Mouse (Mus musculus) pancreas, adult 10 weeks (tissue): ENCODE measurements around the gene Zfp451. TPM values are rescaled to one million over a fixed set of nuclear protein-coding genes. Genes with fewer than 3 reads are reported as not detected.

Experiments
- polyA plus RNA-seq: library from polyadenylated mRNA; stranded (reverse); fragments of 350-450 nt; fragmentation: Illumina TruSeq; extraction: RNeasy Lipid Tissue Mini Kit (QIAGEN cat#74804); gene quantifications from one replicate; pipeline ENCODE4 v1.2.3, GENCODE M21; 2015; ENCODE audit warnings: low read depth, low replicate concordance; ENCODE audit not compliant: insufficient read depth

The Zfp451 gene
- polyA plus RNA-seq = 7.9 TPM

GRCm38 (mm10) chr1:33813868-33814794 is at the start of gene Zfp451:
Gene Zfp451 (minus strand): TSS chr1:33814595.

GRCm38 (mm10) chr1:33757491-33758041 is 56.8 kb downstream of the Zfp451 start, which contains the start of gene Bag2:
Gene Bag2 (minus strand): TSS chr1:33757795.

GRCm38 (mm10) chr1:33719733-33720225 is 94.6 kb downstream of the Zfp451 start, which contains the start of gene Rab23:
Gene Rab23 (plus strand): TSS chr1:33719887.

Other genes starting within 250 kb of the Zfp451 start
- gene Prim2, start 144.8 kb downstream of the Zfp451 start, polyA plus RNA-seq = 0.68 TPM
- 2.8 TPM for gene Rab23, start 94.7 kb downstream of the Zfp451 start, polyA plus RNA-seq
- 1.3 TPM for gene Bag2, start 56.8 kb downstream of the Zfp451 start, polyA plus RNA-seq
- 0.65 TPM for gene Bend6, start 93.2 kb upstream of the Zfp451 start, polyA plus RNA-seq
- 22.9 TPM for gene Dst, start 93.6 kb upstream of the Zfp451 start, polyA plus RNA-seq